Mouse (Mus musculus) olfactory bulb, adult 2 months (tissue): Measurements from ENCODE around the gene 1700012B07Rik. TPM values are rescaled to one million over a fixed set of nuclear protein-coding genes. Genes with fewer than 3 reads are reported as not detected.

Experiments used
- H3K27ac ChIP-seq: fragments of 200-500 bp; 2 replicates; pipeline ENCODE4 v1.5.1; 2012; ENCODE audit warnings: low read depth, low read length; ENCODE audit not compliant: insufficient read depth
- H3K4me1 ChIP-seq: fragments of 200-500 bp; 2 replicates; pipeline ENCODE4 v1.6.1; 2012; ENCODE audit warnings: low read length; ENCODE audit not compliant: control insufficient read depth, insufficient read depth
- H3K4me3 ChIP-seq: fragments of 200-500 bp; 2 replicates; pipeline ENCODE4 v1.5.1; 2012; ENCODE audit warnings: mild to moderate bottlenecking, low read depth, low read length, moderate library complexity; ENCODE audit not compliant: insufficient read depth
- CTCF ChIP-seq: fragments of 200-500 bp; IDR thresholded peaks from 2 replicates; pipeline ENCODE4 v1.5.1; 2012; ENCODE audit warnings: low read depth, mild to moderate bottlenecking, low read length, moderate library complexity; ENCODE audit not compliant: insufficient read depth
- POLR2A ChIP-seq: fragments of 200-500 bp; IDR thresholded peaks from 2 replicates; pipeline ENCODE4 v1.6.1; 2012; ENCODE audit warnings: mild to moderate bottlenecking, low read depth, low read length, moderate library complexity; ENCODE audit not compliant: insufficient read depth
- WGBS: fragments of 180-500 bp; shearing (Covaris S2); methylation state at CpG from one replicate; pipeline ENCODE4 v1.1.7; 2018; 5-methylcytosine and 5-hydroxymethylcytosine counted together
- polyA plus RNA-seq: library from polyadenylated mRNA; stranded (reverse); fragments of >200 nt; gene quantifications from 2 replicates; pipeline ENCODE4 v1.2.4, GENCODE M21; 2012; ENCODE audit warnings: low replicate concordance; ENCODE audit not compliant: missing spikeins, insufficient read depth, insufficient read length

The 1700012B07Rik gene
- polyA plus RNA-seq, 1 experiment = not detected

GRCm38 (mm10) chr11:109790221-109790620 is 37.6 kb downstream of the 1700012B07Rik start:
- Histone ChIP-seq H3K4me3 (no peak overlapping the region), H3K4me1 (no peaks in the 10 kb centered on the region), H3K27ac (no peak overlapping the region)
- WGBS = 91% methylated on average over 8 of the region's 8 CpGs
- TF ChIP-seq CTCF = no peak
- no peak for TF ChIP-seq POLR2A

- Histone ChIP-seq H3K27ac (no peak overlapping the region), H3K4me1 (no peaks in the 10 kb centered on the region), H3K4me3 (no peak overlapping the region)
- TF ChIP-seq POLR2A (no peak), CTCF (no peak)
- 60% methylated on average over 5 of the region's 5 CpGs for WGBS
These were observed 42.5 kb downstream of the 1700012B07Rik start for GRCm38 (mm10) chr11:109785392-109785791.

DNA sequence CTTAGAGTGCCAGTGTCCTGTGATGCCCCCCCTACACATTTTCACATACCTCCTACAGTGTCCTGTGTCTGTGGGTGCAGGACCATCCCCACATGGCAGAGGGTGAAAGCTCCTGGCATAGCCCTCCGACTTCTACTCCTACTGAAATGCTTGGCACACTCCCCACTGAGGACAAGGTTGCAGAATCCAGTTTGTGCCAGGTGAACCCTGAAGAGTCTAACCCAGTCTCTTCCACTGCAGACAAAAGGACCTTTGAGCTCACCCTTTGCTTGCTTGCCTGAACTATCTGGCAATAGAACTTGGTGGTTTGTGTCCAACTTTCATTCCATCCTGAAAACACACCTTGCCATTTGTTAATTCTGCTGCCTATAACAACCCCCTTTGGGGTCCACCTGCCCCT is 56.5 kb downstream of the 1700012B07Rik start:
- TF ChIP-seq CTCF (no peak), POLR2A (no peak)
- no peaks in the 10 kb centered on the region for H3K4me1 ChIP-seq
- H3K4me3 ChIP-seq = no peak overlapping the region
- 81% methylated on average over 1 of the region's 1 CpGs for WGBS
- no peak overlapping the region for H3K27ac ChIP-seq

GRCm38 (mm10) chr11:109770185-109770584 is 57.7 kb downstream of the 1700012B07Rik start:
- 79% methylated on average over 14 of the region's 14 CpGs for WGBS
- H3K4me3 ChIP-seq = no peak overlapping the region
- no peaks in the 10 kb centered on the region for H3K4me1 ChIP-seq
- H3K27ac ChIP-seq = no peak overlapping the region
- TF ChIP-seq POLR2A = no peak

DNA sequence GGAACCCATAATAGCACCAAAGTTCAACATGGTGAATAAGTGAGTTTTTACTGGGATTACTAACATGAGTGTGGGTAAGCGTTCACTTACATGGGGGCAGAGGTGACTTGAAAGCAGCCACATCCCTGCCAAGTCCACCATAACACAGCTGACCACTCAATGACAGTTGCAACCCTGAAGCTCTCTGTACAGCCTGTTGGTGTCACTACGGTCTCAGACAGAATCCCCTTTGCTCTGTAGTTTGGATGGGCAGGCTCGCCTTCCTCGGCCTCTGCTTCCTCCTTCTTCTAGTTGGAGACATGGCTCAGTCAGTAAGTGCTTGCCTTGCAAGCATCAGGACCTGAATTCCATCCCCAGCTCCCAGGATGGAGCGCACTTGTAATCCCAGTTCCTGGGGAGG is 58.8 kb downstream of the 1700012B07Rik start:
- Histone ChIP-seq H3K27ac (no peak overlapping the region), H3K4me1 (no peaks in the 10 kb centered on the region), H3K4me3 (no peak overlapping the region)
- 85% methylated on average over 5 of the region's 5 CpGs for WGBS
- TF ChIP-seq POLR2A (no peak), CTCF (no peak)

GRCm38 (mm10) chr11:109760063-109760462 is 67.8 kb downstream of the 1700012B07Rik start:
- H3K4me3 ChIP-seq = no peak overlapping the region
- no peak for TF ChIP-seq CTCF
- no peak for TF ChIP-seq POLR2A
- no peaks in the 10 kb centered on the region for H3K4me1 ChIP-seq
- no peak overlapping the region for H3K27ac ChIP-seq
- 81% methylated on average over 7 of the region's 7 CpGs for WGBS

DNA sequence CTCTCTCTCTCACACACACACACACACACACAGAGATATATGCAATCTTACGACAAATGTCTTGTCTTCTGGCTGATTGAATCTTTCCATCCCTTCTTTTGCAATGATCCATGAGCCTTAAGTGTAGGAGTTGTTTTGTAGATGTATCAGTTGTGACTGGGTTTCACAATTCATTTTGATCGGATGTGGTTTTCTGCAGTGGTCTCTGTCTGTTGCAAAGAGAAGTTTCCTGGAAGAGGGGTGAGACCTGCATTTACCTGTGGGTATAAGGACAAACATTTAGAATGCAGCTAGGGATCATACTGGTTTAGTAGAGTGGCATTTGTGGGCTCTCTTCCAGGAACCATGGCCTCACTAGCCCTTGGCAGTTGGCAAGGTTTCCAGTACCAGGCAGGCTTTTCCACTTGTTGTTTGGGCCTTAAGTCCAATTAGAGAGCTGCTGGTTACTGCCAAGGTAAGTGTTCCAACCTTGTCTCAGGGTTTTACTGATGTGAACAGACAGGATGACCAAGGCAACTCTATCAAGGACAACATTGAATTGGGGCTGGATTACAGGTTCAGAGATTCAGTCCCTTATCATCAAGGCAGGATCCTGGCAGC is 69.1 kb downstream of the 1700012B07Rik start:
- TF ChIP-seq CTCF (no peak), POLR2A (no peak)
- Histone ChIP-seq H3K27ac (no peak overlapping the region), H3K4me1 (no peaks in the 10 kb centered on the region), H3K4me3 (no peak overlapping the region)
- WGBS = 92% methylated on average over 2 of the region's 2 CpGs

- peak overlapping the region; percentile 64; the same call in 1 of the 2 replicates for H3K27ac ChIP-seq
- no peaks in the 10 kb centered on the region for H3K4me1 ChIP-seq
- H3K4me3 ChIP-seq = no peak overlapping the region
- 53% methylated on average over 7 of the region's 7 CpGs for WGBS
- TF ChIP-seq POLR2A (no peak), CTCF (no peak)
These were observed 73.7 kb downstream of the 1700012B07Rik start for GRCm38 (mm10) chr11:109754105-109754602.

DNA sequence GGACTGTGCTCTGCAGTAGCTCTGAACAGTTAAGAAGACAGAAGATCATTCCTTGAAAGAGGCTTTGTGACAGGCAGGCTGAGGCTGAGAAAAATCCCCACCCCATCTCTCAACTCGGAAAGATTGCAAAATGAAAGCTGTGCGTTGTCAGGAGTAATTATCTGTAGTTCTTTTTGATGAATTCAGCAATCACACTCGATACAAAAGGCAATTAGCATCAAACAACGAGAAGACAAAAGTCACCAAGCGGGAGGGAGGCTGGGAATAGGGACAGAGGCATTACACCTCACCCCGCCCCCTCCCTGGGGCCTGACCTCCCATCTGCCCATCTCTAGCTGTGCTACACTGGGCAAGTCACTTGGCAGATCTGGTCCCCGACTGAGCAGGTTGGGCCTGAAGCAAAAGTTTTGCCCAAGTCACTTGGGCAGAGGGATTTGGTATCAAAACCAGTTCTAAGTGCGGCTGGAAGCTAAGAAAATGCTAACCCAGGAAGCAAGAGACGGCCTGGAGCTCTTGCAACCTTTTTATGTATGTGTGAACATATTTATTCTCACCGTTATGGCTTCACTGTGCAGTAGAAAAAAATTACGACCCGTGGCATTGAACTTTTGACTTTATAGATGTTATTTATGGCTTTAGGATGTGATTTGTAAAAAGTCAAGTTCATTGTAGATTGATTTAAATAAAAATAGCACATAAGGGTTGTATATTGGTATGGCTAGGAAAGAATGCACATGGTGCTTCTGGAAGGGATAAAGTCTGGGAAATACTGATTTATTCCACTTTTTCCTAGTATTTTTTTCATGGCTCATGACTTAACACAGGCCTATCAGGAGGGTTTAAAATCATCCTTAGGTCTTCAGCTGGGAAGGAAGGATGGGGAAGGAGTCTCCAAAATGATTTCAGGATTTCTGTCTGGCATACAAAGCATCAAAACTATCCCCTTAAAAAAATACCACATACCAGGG is 75.9 kb downstream of the 1700012B07Rik start:
- TF ChIP-seq POLR2A (no peak), CTCF (no peak)
- 64% methylated on average over 12 of the region's 12 CpGs for WGBS
- Histone ChIP-seq H3K27ac (no peak overlapping the region), H3K4me3 (no peak overlapping the region), H3K4me1 (no peaks in the 10 kb centered on the region)
